Mouse (Mus musculus) brain, embryonic 14.5 days (tissue): Measurements from ENCODE around the gene Itpr3. TPM values are rescaled to one million over a fixed set of nuclear protein-coding genes. Genes with fewer than 3 reads are reported as not detected.

Experiments
- DNase-seq: peaks from one replicate; pipeline ENCODE4 v3.0.0-alpha.2; 2011; ENCODE audit warnings: low read depth
- CTCF ChIP-seq: fragments of 200-500 bp; IDR thresholded peaks from 2 replicates; pipeline ENCODE4 v1.5.1; 2012; ENCODE audit warnings: inconsistent platforms, mild to moderate bottlenecking, moderate library complexity, borderline replicate concordance; ENCODE audit not compliant: insufficient read depth, insufficient read length; ENCODE audit errors: extremely low read depth
- POLR2A ChIP-seq: fragments of 200-500 bp; IDR thresholded peaks from 2 replicates; pipeline ENCODE4 v1.6.1; 2012; ENCODE audit warnings: mild to moderate bottlenecking, inconsistent platforms, borderline replicate concordance; ENCODE audit not compliant: poor library complexity, insufficient read depth, insufficient read length, severe bottlenecking; ENCODE audit errors: extremely low read depth
- polyA plus RNA-seq: library from polyadenylated mRNA; depleted of rRNA; stranded (reverse); fragments of >200 nt; gene quantifications from 2 replicates; pipeline ENCODE4 v1.2.3, GENCODE M21; 2012; rRNA removed

The Itpr3 gene
- 1.4 and 3.4 TPM in 2 replicates for polyA plus RNA-seq

DNA sequence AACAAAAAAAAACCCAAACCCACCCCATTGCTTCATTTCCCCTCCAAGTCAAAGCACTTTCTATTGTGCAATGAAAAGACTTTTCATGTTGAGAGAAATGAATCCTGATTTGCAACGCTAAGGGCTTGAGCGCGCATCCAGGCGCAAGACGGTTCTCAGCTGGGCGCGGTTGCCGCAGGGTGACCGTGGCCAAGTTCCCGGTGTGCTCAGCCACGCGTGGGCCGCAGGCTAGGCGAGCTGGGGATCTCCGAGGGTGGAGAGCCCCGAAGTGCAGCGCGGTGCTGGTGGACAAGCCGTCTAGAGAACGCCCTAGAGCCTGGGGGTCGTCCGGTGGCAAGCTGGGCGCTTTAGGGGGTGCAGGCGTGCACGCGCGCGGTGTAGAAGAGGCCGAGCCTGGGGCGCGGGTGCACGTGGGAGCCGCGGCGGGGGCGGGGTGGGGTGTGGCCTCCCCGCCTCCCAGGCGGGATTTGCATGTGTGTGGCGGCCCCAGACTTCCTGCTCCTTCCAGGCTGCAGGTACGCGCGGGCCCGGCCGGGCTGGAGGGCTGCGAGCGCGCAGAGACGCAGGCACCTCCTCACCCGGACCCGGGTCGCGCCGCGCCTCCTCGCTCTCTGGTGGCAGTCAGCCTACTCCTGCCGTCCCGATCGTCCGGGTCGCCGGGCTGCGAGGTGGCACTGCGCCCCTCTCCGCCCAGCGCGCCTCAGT lies at the start of gene Itpr3:
Gene Itpr3 (plus strand): TSS at position 493 of the 705 bp plus-strand sequence.
- no peak for TF ChIP-seq CTCF
- no peak for TF ChIP-seq POLR2A
- peak; percentile 36 for DNase-seq

DNA sequence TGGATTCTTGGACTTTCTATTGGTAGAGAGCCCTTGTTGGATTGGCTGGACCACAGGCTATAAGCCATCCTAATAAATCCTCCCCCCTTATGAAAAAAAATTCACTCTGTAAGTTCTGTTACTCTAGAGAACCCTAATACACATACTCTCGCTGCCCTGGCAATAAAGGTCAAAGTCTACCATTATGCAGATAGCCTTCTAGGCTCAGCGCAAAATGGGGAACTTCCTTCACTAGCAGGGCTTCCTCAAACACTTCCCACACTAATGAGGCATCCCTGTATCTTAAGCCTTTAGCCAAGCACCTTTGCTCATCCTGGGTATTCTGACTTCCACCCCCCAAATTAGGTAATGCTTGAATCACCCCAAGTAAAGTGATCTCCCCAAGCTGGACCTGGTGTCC lies 48.8 kb upstream of the Itpr3 start:
- DNase-seq = no peak
- TF ChIP-seq POLR2A (no peak), CTCF (no peak)

DNA sequence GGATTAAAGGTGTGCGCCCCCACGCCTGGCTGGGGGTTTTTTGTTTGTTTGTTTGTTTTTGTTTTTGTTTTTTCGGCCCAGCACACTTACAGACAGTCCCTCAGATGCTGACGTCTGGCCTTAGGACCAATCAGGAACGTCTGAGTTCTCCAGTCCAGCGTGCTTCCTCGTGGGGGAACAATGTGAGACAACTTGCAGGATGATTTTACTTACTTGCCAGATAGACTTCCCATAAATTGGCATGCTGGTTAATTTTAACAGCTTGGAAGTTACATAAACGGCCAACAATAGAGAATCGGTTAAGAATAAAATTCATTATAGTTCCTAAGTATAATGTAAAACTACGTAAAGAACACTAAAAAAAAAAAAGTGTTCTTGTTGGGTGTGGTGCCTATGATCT lies 45.9 kb upstream of the Itpr3 start:
- TF ChIP-seq POLR2A = no peak
- TF ChIP-seq CTCF = no peak
- no peak for DNase-seq

DNA sequence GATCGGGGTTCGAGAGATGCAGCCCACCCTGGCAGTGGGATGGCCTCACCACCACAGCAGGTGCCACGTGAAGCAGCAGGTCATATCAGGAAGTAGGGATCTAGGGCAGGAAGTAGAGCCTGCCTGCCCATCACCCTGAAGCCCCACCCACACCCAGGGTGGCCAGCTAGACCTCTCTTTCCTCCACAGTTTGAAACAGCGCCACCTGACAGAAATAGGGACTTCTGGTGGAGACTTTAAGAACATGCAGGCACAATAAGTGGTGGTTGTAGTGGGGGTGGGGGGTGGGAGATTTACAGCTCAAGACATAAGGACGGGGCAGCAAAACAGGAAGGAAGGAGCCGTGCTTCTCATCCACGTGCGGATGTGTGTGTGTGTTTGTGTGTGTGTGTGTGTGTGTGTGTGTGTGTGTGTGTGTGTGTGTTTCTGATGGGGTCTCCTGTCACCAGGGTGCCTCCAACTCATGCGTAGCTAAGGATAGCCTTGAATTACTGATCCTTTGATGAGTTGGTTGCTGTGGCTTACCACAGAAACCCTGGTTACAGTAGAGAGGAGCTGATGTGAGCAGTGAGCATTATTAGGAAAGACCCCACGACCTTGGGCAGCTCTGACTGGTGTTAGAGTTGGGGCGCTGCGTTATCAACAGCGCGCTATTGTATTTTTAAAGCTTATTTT lies 45.0 kb upstream of the Itpr3 start:
- DNase-seq = no peak
- TF ChIP-seq POLR2A (no peak), CTCF (no peak)

DNA sequence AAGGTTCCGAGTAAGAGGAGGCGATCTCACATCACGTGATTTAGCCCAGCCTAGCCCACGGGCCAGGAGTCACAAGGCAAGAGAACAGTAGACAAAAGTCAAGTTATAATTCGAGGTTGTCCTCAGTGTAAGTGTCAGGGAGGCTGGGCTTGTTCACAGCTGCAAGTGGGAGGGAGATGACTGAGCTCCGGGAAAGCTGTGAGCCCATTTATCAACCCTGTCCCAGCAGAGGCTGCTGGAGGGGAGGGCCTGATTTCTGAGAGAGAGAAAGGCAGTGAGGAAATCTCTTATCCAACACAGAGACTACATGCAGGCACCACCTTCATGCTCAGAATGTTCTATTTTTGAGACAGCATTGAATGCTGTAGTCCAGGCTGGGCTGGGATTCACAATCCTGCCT lies 44.2 kb upstream of the Itpr3 start:
- no peak for DNase-seq
- no peak for TF ChIP-seq CTCF
- no peak for TF ChIP-seq POLR2A

DNA sequence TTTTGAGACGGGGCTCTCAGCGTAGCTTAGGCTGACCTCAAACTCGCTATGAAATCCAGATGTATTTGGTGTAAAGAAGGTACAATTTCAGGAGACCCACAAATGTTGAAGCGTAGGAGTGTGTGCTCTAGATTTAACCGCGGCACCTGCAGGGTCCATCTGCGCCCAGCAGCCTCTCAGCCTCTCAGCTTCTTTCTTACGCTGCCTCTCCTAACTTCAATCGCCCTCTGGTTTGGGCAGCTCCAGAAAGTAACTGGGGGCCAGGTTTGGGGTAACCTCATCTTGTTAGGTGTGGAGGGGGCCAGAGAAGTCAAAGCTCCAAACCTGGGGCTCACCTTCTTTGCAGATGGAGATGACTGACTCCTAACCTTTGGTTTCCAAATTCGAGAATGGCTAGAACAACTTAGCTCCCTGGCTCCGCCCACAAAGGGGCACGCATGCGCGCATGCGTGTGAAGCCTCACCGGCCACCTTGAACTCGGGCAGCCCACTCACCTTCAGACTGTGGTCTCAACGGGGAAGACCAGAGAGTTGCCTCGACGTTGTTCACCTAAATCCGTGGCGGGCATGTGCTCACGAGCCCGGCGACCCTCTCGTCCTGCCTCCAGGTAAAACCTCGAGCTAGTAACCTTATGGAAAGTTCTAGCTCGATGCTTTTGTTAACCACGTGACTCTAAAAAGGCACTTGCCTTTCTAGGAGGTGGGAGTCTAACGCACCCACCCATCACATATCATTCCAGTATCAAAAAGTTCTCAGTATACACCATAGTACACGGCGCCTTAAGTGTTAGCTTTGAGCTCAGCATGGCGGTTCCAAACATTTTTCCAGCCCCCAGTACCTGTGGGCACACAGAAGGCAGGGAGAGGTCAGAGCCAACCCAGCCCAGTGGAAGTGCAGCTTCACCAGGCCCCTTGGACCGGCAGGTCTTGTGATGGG lies 39.3 kb upstream of the Itpr3 start:
- peak; percentile 93 for DNase-seq
- TF ChIP-seq POLR2A (no peak), CTCF (no peak)

DNA sequence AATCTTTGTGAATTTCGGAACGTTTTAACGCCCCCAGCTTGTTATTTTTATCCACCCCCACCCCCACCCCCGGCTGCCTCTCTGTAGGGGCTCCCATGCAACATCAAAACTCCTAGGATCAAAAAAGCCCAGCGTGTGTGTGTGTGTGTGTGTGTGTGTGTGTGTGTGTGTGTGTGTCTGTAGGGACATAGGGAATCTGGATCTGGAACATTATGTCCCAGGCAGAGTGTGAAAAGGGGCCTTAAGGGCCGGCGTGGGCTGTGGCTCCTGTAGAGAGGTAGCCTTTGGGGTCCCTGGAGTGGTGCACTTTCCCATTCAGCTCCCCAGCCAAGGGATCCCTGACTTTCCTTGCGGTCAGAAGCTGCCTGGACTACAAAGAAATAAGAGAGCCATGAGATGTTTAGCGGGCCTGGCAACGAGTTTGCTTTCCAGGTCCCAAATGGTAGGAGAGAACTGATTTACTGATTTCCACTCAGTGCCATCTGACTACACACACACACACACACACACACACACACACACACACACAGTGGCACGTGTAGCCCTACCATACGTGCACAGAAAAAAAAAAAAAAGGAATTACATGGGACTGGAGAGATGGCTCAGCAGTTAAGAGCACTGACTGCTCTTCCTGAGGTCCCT lies 38.4 kb upstream of the Itpr3 start:
- TF ChIP-seq POLR2A = no peak
- TF ChIP-seq CTCF = no peak
- peak; percentile 35 for DNase-seq

DNA sequence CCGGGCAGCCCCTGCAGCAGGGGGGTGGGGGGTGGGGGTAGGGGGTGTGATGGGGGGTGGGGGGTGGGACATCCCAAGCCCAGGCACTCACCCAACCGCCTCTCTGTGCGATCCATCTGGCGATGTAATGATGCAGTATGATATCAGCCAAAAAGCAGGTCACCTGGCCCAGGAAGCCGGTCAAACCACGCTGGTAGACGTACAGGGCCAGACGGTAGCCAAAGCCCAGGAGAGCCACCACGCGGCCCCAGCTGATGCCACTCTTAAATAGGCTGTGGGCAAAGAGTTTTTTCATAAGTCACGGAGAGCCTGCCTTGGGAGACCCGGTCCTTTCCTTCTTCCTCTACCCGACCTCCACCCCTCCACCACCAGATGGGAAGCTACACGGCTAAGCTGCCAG lies 36.0 kb upstream of the Itpr3 start:
- TF ChIP-seq POLR2A (no peak), CTCF (no peak)

DNA sequence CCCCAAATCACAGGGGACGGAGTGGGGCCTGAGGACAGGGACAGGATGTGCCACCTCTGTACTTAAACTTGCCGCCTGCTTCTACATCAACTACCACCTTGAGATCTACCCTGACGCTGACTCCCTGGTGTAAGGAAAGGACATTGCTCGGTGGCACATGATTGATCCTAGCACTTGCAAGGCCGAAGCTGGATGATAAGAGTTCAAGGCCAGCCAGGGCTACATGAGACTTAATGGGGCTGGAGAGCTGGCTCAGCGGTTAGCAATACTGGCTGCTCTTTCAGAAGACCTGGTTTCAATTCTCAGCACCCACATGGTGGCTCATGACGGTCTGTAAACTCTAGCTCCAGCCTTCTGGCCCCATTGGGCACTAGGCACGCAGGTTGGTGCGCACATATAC lies 35.4 kb upstream of the Itpr3 start:
- no peak for TF ChIP-seq CTCF
- TF ChIP-seq POLR2A = no peak
- DNase-seq = no peak

More for the DNA sequence above, 36.0 kb upstream of the Itpr3 start:
- DNase-seq = no peak

DNA sequence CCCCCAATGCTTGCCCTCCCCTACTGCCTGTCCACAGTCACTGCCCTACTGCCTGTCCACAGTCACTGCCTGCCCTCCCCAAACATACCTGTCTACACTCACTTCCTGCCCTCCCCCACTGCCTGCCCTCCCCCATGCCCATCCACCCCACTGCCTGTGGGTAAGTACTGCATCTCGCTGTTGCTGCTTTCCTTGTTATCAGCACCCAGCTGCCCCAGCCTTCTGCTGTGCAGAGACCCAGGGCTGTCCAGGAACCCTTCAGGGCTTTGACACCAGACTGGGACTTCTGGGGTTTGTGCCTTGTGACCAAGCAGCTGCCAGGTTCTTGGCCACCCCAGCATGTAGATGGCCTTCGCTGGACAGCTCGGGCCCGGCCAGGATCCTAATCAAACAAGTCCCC lies 33.8 kb upstream of the Itpr3 start:
- no peak for TF ChIP-seq POLR2A
- no peak for TF ChIP-seq CTCF

DNA sequence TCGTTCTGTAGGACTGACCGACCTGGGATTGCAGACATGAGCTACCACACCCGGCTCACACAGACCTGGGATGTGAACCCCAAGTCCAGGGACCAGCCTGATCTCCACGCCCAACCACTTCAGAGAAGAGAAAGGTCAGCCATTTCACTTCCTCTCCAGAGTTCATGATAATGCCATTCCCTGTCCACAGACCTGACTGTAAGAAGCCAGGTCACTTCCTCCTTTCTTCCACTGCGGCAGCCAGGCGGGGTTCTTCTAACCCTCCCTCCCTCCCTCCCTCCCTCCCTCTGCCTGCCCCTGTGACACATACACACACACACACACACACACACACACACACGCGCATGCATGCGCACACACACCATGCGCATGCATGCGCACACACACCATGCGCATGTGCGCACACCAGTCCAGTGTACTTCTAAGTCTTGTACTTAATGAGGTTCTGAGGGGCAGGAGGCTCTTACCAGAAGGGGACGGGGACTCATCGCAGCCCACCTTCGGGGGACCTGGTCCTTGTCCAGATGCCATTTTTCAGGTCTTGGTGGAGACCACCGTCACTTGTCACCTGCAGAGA lies 31.7 kb upstream of the Itpr3 start:
- DNase-seq = no peak
- TF ChIP-seq POLR2A (no peak), CTCF (no peak)

More for the DNA sequence above, 33.8 kb upstream of the Itpr3 start:
- DNase-seq = no peak

DNA sequence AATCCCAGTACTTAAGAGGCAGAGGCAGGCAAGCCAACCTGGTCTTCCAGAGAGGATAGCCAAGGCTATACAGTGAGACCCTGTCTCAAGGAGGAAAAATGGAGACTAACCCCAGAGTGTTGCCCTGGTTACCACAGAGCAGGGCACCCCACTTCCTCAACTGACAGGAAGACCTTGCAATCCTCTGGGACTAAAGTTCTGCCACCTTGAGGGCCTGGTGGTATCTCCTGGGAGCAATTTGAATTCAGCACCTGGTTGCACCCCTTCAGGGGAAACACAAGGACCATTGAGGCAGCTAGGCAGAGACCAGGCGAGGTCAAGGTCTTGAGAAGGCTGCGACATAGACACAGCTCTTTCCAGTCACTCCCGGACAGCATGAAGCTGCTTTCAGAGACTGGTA lies 31.2 kb upstream of the Itpr3 start:
- DNase-seq = no peak
- TF ChIP-seq CTCF (no peak), POLR2A (no peak)
